Mouse (Mus musculus) large intestine, adult 2 months (tissue): ENCODE data around the gene Spout1. TPM values are rescaled to one million over a fixed set of nuclear protein-coding genes. Genes with fewer than 3 reads are reported as not detected.

Experiments
- DNase-seq: peaks from one replicate; pipeline ENCODE4 v3.0.0-alpha.2; 2012; ENCODE audit warnings: low read depth, low spot score
- WGBS: fragments of 180-500 bp; shearing (Covaris S2); methylation state at CpG from one replicate; pipeline ENCODE4 v1.1.7; 2018; 5-methylcytosine and 5-hydroxymethylcytosine counted together
- polyA plus RNA-seq: library from polyadenylated mRNA; depleted of rRNA; stranded (reverse); fragments of >200 nt; gene quantifications from 2 replicates; pipeline ENCODE4 v1.2.3, GENCODE M21; 2012; rRNA removed

The Spout1 gene
- polyA plus RNA-seq, result 25.4 and 26.4 TPM in 2 replicates

- DNase-seq, result peak; percentile 82
- under 1% methylated on average over 54 of the region's 54 CpGs for WGBS
These were observed at the start of gene Spout1 for GRCm38 (mm10) chr2:30177700-30178675. Gene Spout1, minus strand, starts transcription at chr2:30178459.

- no peak for DNase-seq
- WGBS, result 95% methylated on average over 5 of the region's 5 CpGs
These were observed 38.0 kb upstream of the Spout1 start for GRCm38 (mm10) chr2:30216293-30216692.

- no peak for DNase-seq
- WGBS, result 67% methylated on average over 6 of the region's 6 CpGs
These were observed 37.2 kb upstream of the Spout1 start for GRCm38 (mm10) chr2:30215493-30215892.

- WGBS, result 79% methylated on average over 3 of the region's 3 CpGs
- DNase-seq, result no peak
These were observed 36.5 kb upstream of the Spout1 start for GRCm38 (mm10) chr2:30214745-30215144.

GRCm38 (mm10) chr2:30212951-30213350 is 34.7 kb upstream of the Spout1 start:
- DNase-seq, result no peak
- 56% methylated on average over 1 of the region's 1 CpGs for WGBS

GRCm38 (mm10) chr2:30212169-30212545 is 33.9 kb upstream of the Spout1 start:
- 55% methylated on average over 4 of the region's 4 CpGs for WGBS

GRCm38 (mm10) chr2:30211408-30212168 is 33.3 kb upstream of the Spout1 start:
- 77% methylated on average over 6 of the region's 6 CpGs for WGBS

More at GRCm38 (mm10) chr2:30212169-30212545, 33.9 kb upstream of the Spout1 start:
- DNase-seq, result no peak

GRCm38 (mm10) chr2:30207886-30208285 is 29.6 kb upstream of the Spout1 start:
- 86% methylated on average over 5 of the region's 5 CpGs for WGBS
- no peak for DNase-seq

More at GRCm38 (mm10) chr2:30211408-30212168, 33.3 kb upstream of the Spout1 start:
- DNase-seq, result no peak

- no peak for DNase-seq
- WGBS, result 84% methylated on average over 4 of the region's 4 CpGs
These were observed 29.1 kb upstream of the Spout1 start for GRCm38 (mm10) chr2:30207401-30207800.

- DNase-seq, result peak; percentile 98
- under 1% methylated on average over 44 of the region's 44 CpGs for WGBS
These were observed 27.5 kb upstream of the Spout1 start, which contains the start of gene Kyat1 for GRCm38 (mm10) chr2:30205629-30206357. Gene Kyat1, minus strand, starts transcription at chr2:30205847.

- DNase-seq, result peak; percentile 44
- under 1% methylated on average over 13 of the region's 13 CpGs for WGBS
These were observed 27.0 kb upstream of the Spout1 start for GRCm38 (mm10) chr2:30205255-30205628.

GRCm38 (mm10) chr2:30203439-30203838 is 25.2 kb upstream of the Spout1 start:
- 80% methylated on average over 7 of the region's 7 CpGs for WGBS

GRCm38 (mm10) chr2:30200388-30200925 is 22.2 kb upstream of the Spout1 start:
- WGBS, result 37% methylated on average over 5 of the region's 5 CpGs
- no peak for DNase-seq

More at GRCm38 (mm10) chr2:30203439-30203838, 25.2 kb upstream of the Spout1 start:
- no peak for DNase-seq

GRCm38 (mm10) chr2:30199984-30200383 is 21.7 kb upstream of the Spout1 start:
- DNase-seq, result peak; percentile 70
- 21% methylated on average over 1 of the region's 1 CpGs for WGBS

- 73% methylated on average over 4 of the region's 4 CpGs for whole genome bisulfite sequencing
- no peak for DNase-seq
These were observed 19.8 kb upstream of the Spout1 start for GRCm38 (mm10) chr2:30198021-30198420.

- 86% methylated on average over 3 of the region's 3 CpGs for WGBS
- no peak for DNase-seq
These were observed 16.4 kb upstream of the Spout1 start for GRCm38 (mm10) chr2:30194656-30195055.

GRCm38 (mm10) chr2:30191790-30192580 is 13.7 kb upstream of the Spout1 start:
- 66% methylated on average over 12 of the region's 12 CpGs for WGBS
- DNase-seq, result no peak

- WGBS, result 80% methylated on average over 3 of the region's 3 CpGs
- DNase-seq, result no peak
These were observed 7.4 kb upstream of the Spout1 start for GRCm38 (mm10) chr2:30185681-30186080.

GRCm38 (mm10) chr2:30185276-30185675 is 7.0 kb upstream of the Spout1 start:
- WGBS, result 90% methylated on average over 6 of the region's 6 CpGs
- no peak for DNase-seq
